Mouse (Mus musculus): Measurements from ENCODE around the gene Usp16.

DNA sequence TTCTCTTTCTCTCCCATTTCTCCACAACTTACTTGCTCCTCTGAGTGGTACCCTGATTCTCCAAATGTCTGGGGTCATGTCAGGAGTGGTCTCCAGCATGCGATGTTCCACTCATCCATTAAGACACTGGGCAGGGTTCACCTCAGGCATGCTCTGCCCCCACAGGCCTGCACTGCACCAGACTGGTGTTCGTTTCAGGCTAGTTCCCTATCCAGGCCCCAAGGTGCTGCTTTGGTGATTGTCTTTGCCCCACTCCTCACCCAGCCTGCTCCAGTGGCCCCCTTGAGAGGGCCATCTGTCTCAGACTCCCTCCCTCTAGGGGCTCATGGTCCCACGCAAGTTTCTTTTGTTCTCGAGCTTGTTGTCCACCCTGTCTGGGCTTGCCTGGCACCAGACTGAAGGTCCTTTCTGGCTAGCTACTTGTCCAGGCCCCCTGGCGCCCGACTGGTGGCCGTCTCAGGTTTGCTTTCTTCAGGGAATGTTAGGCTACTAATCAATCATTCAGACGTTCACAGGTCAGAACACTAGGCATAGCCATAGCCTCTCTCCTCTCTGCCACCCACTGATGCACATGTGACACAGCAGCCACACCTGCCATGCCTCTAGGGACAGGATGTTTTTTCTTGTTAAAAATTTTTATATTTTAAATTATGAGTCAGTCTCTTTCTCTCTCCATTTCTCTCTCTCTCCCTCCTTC lies 73.2 kb downstream of the Usp16 start:
- TF ChIP-seq POLR2A (IDR thresholded peaks at IDR 0.05; ENCODE audit: extremely low read depth, insufficient read depth, low read length) (no peak), CTCF (IDR thresholded peaks at IDR 0.05; ENCODE audit: extremely low read depth, insufficient read depth, low read length) (no peak)
